Mouse (Mus musculus) liver, postnatal 0 days (tissue): ENCODE measurements around the gene Trpv2.

Experiments
- CTCF ChIP-seq: sonication (generic); IDR thresholded peaks from 2 replicates; pipeline ENCODE4 v1.5.1; 2016; ENCODE audit warnings: antibody characterized with exemption, low read depth
- EP300 ChIP-seq: IDR thresholded peaks from 2 replicates; pipeline ENCODE4 v1.6.1; 2016; ENCODE audit warnings: antibody characterized with exemption, low read depth, mild to moderate bottlenecking

DNA sequence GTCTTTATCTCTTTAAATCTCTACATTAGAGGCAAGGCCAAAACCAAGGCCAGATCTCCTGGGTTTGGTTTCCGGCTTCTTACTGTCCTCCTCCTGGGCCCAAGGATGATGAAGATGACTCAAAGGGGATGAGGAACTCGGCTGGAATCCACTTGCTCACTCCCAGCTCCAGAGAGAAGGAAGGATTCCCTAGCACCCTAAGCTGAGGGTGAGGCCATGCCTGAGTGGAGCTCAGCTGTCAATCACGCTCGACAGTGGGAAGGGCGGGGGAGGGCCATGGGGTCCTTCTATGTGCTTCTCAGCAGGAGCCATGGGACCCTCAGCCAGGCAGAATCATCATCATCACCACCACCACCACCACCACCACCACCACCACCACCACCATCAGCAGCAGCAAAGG is 63.1 kb downstream of the Trpv2 start:
- TF ChIP-seq CTCF (no peak), EP300 (no peak)
